Mouse (Mus musculus): Measurements from ENCODE around the gene Sh3bp1. TPM values are rescaled to one million over a fixed set of nuclear protein-coding genes. Genes with fewer than 3 reads are reported as not detected.

Gene Sh3bp1
- polyA plus RNA-seq, 1 experiment, result 24.7 TPM

DNA sequence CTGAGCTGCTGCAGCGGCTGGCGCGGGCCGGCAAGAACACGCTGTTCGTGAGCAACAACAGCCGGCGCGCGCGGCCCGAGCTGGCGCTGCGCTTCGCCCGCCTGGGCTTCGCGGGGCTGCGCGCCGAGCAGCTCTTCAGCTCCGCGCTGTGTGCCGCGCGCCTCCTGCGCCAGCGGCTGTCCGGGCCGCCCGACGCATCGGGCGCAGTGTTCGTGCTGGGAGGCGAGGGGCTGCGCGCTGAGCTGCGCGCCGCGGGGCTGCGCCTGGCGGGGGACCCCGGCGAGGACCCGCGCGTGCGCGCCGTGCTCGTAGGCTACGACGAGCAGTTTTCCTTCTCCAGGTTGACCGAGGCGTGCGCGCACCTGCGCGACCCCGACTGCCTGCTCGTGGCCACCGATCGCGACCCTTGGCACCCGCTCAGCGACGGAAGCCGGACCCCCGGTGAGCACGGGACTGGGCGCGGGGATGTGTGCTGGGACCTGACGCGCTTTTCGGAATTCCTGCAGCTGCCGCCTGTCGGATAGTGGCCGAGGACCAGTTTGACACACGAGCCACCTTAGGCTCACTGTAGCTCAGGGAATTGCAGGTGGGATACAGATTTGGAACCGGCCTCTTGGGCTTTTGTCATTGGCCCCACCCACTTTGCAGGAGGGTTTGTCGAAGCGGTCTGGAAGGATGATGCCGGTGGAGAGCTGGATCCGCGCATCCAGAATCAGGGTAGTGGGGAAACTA, 14.7 kb downstream of the Sh3bp1 start:
- WGBS, result 2% methylated on average over 87 of the region's 87 CpGs
- no peak for DNase-seq (ENCODE audit: low read depth, low spot score)

DNA sequence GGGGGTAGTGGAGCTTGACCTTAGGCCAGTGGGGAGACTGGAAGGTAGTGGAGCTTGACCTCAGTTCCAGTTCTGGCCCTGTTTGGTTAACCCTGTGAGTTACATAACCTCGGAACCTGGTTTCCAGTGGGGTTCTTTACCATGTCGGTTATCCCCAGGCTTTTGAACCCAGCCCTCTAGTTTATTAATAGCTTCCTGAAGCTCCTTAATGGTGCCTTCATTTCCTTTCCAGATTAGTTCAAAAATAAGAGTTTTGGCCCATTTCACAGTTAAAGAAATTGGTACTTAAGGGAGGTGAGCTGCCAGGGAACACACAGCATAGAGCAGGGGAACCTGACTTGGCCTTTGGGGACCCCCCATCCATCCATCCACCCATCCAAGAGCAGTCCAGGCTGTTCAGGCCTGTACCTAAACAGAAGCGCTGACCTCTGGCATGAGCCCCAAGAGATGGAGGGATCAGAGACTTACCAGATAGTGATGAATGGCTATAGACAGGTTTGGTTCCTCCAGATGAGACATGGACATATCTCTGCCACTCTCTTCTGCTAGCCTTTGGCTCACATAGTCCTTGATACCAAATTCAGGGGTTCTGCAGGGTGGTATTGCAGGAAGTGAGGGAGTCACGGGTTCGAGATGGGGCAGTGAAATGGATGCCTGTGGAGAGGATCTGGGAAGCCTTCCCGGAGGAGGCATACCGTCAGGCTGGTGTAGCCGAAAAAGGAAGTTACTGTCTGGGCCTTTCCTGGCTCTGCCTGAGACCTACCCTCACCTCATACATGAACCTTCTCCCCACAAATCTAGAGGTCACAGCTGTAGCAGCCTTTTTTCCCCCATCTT, 15.5 kb downstream of the Sh3bp1 start:
- 72% methylated on average over 8 of the region's 8 CpGs for WGBS
- no peak for DNase-seq (ENCODE audit: low read depth, low spot score)

- no peak for DNase-seq (ENCODE audit: low read depth, low spot score)
- 5% methylated on average over 8 of the region's 8 CpGs for WGBS
Measured at GRCm38 (mm10) chr15:78915660-78916017, 16.1 kb downstream of the Sh3bp1 start.

GRCm38 (mm10) chr15:78916052-78916826, 16.7 kb downstream of the Sh3bp1 start:
- no peak for DNase-seq (ENCODE audit: low read depth, low spot score)
- 83% methylated on average over 12 of the region's 12 CpGs for whole genome bisulfite sequencing

- WGBS, result 94% methylated on average over 23 of the region's 23 CpGs
- no peak for DNase-seq (ENCODE audit: low read depth, low spot score)
Measured at GRCm38 (mm10) chr15:78918126-78918525, 18.6 kb downstream of the Sh3bp1 start.

DNA sequence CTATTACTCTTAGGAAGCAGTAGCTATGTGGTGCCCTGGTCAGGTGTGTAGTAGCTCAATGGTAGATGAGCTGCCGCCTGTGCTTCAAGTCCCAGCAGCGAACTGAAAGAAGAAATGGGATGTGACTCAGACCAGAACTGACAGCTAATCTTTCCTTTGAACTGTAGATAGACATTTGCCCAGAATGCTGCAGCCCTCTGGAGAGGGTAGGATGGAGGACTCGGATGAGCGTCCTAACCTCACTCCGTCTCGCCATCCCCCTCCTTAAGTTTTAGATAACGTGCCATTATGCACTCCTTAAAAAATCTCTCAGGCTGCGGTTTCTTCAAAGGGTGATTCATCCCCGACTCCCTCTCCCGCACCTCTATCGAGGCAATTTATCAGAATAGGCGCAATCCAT, 20.3 kb downstream of the Sh3bp1 start:
- no peak for DNase-seq (ENCODE audit: low read depth, low spot score)
- 90% methylated on average over 12 of the region's 12 CpGs for WGBS

DNA sequence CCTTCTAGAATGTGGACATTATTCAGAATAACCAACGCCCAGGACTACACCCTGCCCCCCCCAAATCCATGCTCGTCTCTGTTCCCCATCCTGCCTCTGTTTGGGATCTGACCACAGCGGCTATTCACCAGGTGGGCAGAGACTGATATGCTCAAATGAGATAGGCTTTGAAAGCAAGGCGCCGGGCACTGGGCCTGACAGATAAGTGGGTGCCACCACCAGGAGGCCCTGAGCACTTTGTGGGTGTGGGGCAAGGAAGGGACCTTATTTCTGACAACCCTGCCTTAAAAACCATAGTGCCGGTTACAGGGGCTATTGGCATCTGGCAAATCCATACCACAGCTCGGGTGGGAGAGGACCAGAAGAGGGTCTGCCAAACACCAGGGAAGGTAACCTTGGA, 23.1 kb downstream of the Sh3bp1 start:
- WGBS, result 83% methylated on average over 7 of the region's 7 CpGs
- no peak for DNase-seq (ENCODE audit: low read depth, low spot score)

- 66% methylated on average over 6 of the region's 6 CpGs for WGBS
- DNase-seq (ENCODE audit: low read depth, low spot score), result no peak
Measured at GRCm38 (mm10) chr15:78923585-78923984, 24.0 kb downstream of the Sh3bp1 start.

- 65% methylated on average over 8 of the region's 8 CpGs for WGBS
- DNase-seq (ENCODE audit: low read depth, low spot score), result no peak
Measured at GRCm38 (mm10) chr15:78925129-78925528, 25.6 kb downstream of the Sh3bp1 start.

DNA sequence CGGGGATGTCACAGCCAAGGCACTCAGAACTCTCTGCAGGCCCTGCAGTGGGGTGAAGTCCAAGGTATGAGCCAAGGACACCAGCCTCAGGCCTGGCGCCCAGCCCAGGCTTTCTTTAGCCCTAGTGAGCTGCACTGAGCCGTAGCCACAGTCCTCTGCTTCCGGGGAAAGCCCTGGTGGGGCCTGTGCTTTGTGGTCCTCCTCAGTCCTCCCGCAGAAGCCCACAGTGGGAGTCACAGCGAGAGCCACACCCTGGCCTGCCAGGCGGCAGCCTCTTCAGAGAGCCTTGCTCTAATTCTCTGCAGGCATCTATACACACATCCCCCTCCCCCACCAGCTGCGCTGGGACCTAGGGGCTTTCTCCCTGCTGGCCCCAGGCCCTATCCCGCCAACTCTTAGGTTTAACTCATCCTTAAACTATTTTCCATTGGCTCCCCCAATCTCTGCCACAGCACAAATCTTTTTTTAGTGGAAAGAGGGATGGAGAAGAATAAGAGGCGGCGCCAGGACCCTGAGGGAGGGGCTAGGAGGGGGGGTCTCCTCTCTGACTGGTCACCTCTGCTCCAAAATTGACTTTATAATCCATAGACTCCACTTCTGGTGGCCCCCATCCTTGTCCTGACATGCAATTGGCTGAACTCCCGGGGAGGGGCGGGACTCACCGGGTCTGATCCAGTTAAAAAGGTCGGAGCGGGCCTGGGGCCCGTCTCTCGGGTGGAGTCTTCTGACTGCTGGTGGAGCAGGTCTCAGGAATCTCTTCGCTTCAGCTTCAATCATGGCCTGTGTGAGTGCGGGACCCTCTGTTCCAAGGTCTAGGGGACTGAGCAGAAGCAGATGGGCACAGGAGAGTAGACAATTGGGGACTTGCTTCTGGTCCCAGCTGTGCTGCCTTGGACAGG, 26.7 kb downstream of the Sh3bp1 start, which contains the start of gene Lgals1:
Lgals1 (plus strand) TSS at position 705 of the 899 bp plus-strand sequence.
- 10% methylated on average over 20 of the region's 20 CpGs for WGBS
- DNase-seq (ENCODE audit: low read depth, low spot score), result no peak

DNA sequence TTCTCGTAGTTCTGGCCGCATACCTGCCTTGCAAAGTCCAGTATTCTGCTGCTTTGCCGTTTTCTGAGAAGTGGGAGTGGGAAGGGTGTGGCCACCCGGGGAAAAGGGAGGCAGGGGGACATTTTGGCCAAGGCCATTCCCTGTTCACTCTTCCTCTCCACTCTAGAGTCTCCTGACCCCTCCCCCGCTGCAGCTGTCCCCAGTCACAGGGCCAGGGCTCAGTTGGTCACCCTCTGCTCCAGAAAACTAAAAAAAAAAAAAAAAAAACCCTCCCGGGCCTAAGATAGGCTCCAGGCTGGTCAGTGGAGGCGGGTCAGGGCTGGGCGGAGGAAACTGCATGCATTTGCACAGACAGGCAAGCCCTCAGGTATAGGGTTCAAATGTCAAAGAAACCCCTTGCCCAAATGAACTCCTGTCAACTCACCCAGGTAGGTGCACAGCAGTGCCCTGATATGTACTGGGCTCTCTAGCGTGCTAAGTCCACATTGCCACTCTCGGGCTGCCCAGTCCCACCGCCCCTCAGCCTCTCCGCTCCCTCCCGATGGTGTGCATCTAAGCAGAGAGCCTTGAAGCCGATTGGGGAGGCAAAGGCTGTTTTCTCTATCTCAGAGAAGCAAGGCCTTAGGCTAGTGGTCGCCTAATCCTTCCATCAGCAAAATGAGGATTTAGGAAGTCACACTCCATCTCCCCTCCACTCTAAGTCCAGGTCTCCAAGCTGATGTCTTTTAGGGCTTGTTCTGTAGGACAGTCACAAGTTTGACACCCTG, 27.6 kb downstream of the Sh3bp1 start:
- 22% methylated on average over 15 of the region's 15 CpGs for WGBS
- no peak for DNase-seq (ENCODE audit: low read depth, low spot score)

DNA sequence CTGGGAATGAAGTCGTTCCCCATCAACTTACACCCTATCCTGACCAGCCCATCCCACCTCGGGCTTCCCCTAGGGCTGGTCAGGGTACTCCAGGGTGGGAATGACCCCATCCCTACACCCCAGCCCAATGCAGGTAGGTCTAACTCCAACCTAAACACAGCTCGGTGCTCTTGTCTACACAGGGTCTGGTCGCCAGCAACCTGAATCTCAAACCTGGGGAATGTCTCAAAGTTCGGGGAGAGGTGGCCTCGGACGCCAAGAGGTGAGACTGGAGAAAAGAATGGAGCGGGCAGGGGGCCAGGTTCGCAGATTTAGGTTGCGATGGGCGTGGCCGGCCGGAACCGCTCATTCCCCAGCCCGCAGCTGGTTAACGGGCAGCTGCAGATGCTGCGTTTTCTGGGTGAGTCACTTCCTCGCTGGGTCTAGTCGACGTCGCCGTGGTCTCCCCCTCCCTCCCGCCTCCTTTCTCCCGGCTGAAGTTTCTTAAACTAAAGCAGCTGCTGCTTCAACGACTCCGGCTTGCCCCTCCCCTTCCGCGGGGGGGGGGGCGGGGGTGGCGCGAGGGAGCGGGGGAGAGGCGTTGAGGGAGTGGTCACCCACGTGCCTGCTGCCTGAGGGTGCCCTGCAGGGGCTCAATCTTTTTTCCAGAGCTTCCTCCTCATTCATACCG, 28.4 kb downstream of the Sh3bp1 start:
- DNase-seq (ENCODE audit: low read depth, low spot score), result no peak
- under 1% methylated on average over 35 of the region's 35 CpGs for WGBS

DNA sequence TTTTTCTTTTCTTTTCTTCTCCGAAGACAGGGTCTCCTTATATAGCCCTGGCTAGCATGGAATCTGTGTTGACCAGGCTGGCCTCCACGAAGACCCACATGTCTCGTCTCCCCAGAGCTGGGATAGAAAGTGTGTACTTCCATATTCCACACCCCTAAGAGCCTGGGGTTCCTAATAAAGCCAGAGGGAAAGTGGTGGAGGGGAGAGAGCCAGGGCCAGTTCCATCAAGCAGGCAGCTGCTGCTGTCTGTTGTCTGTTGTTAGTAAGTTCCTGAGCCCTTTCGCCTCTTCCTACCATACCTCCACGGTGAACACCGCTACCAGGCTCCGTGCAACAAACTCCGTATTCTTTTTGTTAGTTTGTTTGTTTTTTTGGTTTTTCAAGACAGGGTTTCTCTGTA, 29.0 kb downstream of the Sh3bp1 start:
- DNase-seq (ENCODE audit: low read depth, low spot score), result no peak
- WGBS, result 47% methylated on average over 8 of the region's 8 CpGs

DNA sequence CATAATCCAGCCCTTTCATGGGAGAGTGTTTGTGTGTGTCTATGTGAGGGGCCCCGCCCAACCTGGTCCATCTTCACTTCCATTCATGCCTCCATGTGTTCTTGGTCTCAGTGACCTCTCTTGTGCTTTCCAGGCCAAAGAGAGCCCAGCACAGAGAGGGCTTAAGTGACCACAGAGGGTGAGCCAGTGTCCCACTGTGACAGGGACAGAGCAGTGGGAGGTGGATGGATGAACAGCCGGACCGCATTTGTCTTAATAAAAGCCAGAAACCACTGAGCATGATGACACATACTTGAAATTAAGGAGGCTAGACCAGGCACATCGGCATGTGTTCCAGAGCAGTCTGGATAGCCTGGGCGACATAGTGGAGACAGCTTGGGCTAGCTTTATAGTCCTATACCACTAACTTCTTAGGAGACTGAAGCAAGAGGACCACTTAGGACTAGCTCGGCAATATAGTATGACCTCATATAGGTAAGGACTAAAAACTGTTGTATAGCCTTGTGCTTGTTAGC, 30.7 kb downstream of the Sh3bp1 start:
- no peak for DNase-seq (ENCODE audit: low read depth, low spot score)
- 88% methylated on average over 6 of the region's 6 CpGs for WGBS

DNA sequence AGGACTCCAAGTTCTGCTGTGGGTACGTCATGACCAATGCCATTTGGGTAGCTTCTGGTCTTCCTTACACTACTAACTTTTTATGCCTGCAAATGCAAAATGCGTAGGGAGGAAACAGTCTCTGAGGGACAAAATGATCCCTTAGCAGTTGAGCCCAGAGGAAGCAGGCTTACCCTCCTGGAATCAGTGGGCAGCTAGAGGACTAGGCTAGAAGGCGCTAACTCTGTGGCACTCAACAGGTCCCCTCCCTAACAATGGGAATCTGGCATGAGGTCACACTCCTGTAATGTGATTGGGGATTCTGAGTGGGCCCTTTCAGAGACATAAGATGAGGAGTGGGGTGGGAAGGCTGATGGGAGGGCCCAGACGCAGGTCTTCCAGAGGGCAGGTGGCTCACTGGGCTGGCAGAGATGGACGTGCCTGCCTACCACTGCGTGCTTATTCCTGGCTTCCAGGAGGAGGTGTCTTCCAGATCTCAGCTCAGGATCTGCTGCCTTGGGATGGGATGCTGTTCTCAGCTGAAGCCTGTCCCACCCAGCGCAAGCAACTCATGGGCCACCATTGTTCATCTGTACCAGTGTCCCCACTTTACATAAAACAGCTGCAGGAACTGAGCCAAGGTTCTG, 31.3 kb downstream of the Sh3bp1 start:
- WGBS, result 88% methylated on average over 7 of the region's 7 CpGs
- DNase-seq (ENCODE audit: low read depth, low spot score), result no peak

- no peak for DNase-seq (ENCODE audit: low read depth, low spot score)
- WGBS, result 2% methylated on average over 3 of the region's 3 CpGs
Measured at GRCm38 (mm10) chr15:78931577-78931976, 32.0 kb downstream of the Sh3bp1 start.

DNA sequence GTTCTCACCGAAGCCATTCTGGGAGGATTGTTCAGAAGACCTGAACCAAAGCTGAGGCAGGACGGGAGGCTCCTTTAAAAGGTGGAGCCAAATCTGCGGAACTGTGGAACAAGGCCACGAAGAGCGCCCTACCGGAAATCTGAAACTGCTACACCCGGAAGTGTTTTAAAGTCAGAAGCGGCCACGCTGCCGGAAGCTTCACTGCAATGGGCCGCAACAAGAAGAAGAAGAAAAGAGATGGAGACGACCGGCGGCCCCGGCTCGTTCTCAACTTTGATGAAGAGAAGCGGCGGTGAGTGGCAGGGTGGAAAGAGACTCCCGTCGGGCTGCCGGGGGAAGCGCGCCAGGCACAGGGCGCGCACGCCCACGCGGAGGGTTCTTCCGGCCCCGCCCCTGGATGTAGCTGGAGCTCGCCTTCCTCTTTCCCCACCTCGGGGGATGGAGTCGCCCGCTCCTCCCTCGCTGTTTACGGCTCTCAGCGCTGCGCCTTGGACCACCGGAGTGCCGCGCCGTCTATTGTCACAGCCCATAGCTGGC, 35.3 kb downstream of the Sh3bp1 start, which contains the start of gene Nol12:
Nol12 (plus strand) TSS at position 150 of the 537 bp plus-strand sequence.
- under 1% methylated on average over 42 of the region's 42 CpGs for WGBS
- no peak for DNase-seq (ENCODE audit: low read depth, low spot score)

Measured in large intestine, adult 2 months (tissue).